Mouse (Mus musculus) layer of hippocampus, postnatal 14 days (tissue): Measurements from ENCODE around the gene Vps37d. TPM values are rescaled to one million over a fixed set of nuclear protein-coding genes. Genes with fewer than 3 reads are reported as not detected.
A peak's percentile ranks its signal among the peaks of the same experiment; 100 is the strongest.
"Not testable (repeated sequence)": the region's sequence is repeated elsewhere in the genome, so short reads cannot be mapped to it uniquely, and the experiment has no call there.

Experiments
- DNase-seq, 2 experiments: peaks; one replicate each; pipeline ENCODE4 v3.0.0; 2021 to 2022; ENCODE audit warnings: low spot score in 2 of 2, mixed read lengths in 1 of 2
- total RNA-seq, 2 experiments: library from RNA; stranded (reverse); gene quantifications; 2 replicates each; pipeline ENCODE4 v1.2.3; 2021

Gene Vps37d
- total RNA-seq, 2 experiments from 2014 or later = 27.5 to 28.2 TPM

DNA sequence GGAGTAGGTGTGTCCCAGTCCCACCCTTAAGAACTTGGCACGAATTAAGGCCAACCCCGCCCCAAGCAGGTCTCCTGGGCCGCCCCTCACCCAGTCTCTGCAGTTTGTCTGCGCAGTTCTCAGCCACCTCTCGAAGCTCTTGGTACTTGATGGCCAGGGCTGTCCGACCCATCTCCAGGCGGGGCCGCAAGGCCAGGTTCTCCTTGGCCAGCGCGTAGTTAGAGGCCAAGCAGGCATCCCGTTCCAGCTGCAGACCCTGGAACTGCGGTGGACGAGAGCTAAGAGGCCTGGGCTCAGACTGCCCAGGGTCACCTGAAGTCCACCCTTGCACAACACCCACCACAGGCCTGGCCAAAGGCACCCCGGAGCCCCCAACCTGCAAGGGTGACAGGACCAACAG lies 1.7 kb downstream of the Vps37d start:
- DNase-seq = no peak

DNA sequence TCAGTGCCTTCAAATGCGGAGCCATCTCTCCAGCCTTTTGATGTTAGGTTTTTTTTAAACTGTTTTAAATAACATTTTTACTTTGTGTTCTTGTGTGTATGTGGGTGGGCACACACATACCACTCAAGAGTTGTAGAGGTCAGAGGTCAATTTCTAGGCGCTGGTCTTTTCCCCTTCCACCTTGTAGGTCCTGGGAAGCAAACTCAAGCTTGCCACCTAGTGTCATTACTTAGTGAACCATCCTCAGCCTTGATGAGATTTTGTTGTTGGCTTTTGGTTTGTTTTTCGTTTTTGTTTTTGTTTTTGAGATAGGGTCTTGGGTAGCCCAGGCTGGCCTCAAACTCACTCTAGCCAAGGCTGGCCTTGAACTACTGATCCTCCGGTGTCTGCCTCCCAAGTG lies 2.4 kb downstream of the Vps37d start:
- no peak for DNase-seq

DNA sequence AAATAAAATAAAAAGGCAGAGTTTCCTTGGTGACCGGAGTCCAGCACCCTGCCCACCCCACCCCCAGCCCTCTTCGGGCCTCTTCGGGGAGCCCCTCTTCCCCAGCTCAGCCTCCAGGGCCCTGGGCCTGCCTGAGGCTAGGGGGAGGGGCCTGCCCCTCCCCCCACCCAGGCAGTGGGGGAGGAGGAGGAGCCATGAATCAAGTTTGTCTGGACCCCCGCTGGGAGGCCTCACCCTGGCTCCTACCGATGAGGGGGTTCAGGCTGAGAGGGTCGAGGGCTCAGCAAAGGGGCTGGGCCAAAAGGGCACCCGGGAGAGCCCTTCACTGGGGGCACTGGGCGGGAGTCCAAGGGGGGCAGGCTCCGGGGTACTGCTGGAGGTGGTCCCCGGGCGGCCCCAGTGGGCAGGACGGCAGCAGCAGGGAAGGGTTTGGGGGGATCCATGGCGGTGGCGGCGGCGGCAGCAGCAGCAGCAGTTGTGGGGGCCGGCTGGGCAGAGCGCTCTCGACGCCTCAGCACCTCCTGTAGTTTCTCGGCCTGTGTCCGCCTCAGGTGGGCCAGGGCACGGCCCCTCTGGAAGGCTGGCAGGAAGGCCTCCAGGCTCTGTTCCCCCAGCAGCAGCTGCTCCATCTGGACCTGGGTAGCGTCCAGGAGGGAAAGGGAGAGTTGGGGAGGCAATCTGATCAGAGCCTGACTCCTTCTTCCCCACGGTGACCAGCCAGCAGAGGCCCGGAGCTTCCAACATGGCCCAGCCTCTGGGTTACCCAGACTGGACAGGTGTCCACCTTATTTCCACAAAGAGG lies 4.5 kb downstream of the Vps37d start:
- no peak for DNase-seq

DNA sequence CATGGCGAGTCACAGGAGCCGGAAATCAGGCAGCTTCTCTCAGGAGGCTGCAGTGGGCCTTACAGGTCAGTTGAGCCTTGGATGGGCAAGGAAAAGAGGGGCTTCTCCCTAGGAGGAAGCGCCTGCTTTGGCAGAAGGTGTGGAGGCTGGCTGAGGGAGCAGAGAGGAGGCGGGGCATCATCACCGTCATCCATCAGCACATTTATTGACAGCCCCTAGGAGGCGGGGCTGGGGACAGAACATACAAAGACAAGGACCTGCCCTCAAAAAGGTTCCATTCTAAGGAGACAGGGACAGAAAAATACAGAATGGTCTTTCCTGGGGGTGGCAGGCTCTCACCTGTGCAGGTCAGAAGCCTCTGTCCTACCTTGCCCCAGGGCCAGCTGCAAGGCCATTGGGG lies 5.3 kb downstream of the Vps37d start:
- DNase-seq = no peak

DNA sequence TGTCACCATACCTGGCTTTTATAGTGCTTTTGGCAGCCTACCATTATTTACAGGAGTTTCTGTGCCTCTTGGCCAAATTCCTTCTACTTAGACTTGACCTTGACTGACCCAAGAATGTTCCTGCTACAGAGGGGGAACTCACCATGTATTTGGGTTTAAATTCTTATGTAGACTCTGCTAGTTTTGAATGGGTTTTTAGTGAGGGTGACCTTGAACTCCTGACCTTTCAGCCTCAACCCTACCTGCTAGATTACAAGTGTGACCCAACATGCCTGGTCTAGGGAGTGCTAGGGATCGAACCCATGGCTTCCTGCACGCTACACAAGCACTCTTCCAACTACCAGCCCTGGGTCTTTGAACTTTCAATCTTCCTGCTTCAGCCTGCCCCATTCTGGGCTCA lies 6.0 kb downstream of the Vps37d start:
- DNase-seq = no peak

DNA sequence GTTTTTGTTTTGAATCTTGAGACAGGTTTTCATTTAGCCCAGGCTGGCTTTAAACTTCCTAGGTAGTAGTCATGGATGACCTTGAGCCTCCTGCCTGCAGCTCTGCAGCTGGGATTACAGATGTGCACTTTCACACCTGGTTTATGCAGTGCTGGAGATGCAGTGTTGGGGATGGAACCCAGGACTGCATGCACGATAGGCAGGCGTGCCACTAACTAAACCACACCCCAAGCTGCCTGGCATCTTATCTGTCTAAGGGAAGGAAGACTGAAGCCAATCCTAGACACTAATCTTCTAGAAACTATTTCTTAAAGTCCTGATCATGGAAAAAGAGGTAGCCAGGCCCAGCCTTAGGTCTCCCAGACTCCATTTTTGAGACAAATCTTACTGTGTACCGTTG lies 7.6 kb downstream of the Vps37d start:
- no peak for DNase-seq

DNA sequence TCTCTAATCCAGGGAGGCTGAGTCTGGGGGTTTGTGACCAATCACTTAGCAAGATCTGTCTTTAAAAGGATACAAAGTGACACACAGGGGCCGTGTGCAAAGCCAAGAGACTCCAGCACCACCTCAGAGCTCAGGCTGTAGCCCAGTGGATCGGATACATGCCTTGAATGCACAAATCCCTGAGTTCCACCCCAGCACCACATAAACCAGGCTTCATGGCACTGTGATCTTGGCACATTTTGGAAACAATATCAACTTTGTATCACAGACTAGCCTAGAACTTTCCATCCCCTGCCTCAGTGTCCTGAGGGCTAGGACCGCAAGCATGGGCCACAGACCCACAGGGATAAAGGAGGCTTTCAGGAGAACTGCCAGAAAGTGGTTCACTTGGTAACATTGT lies 12.1 kb downstream of the Vps37d start:
- DNase-seq = no peak

DNA sequence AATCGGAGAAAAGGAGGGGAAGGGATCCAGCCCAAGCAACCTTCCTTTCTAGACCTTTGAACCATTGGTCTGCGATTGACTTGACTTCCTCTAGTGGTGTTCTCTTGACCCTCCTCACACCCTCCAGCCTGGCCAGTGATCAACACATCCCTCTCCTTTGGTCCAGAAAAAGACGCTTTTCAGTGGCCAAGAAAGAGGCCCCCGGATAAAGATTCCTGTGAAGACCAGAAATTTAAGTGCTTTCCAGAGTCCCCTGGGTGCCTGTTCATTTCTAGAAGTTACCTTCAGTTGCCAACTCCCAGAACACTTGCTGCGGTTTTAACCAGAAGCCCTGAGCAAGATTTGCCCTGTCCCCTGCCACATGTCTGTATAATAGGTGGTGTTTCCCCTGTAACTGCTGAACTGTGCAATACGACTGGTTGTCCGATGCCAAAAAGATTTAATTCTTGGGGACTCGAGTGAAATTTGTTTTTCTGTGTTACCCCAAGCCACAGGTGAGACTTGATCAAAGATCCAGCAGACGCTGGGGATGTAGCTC lies 13.1 kb downstream of the Vps37d start, which contains the start of gene Bud23:
TSS of gene Bud23 (minus strand) at position 51 of the 538 bp plus-strand sequence.
- not testable (repeated sequence) for DNase-seq

DNA sequence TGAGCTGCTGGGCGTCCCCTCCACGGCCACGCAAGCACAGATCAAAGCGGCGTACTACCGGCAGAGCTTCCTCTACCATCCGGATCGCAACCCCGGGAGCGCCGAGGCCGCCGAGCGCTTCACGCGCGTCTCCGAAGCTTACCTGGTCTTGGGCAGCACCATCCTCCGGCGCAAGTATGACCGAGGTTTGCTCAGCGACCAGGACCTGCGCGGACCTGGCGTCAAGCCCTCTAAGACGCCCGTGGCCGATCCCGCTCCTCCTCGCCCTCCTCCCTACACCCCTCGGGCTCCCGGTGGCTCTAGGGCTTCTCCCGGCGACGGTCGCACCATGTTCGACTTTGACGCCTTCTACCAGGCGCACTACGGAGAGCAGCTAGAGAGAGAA lies 13.7 kb downstream of the Vps37d start:
- DNase-seq = no peak

DNA sequence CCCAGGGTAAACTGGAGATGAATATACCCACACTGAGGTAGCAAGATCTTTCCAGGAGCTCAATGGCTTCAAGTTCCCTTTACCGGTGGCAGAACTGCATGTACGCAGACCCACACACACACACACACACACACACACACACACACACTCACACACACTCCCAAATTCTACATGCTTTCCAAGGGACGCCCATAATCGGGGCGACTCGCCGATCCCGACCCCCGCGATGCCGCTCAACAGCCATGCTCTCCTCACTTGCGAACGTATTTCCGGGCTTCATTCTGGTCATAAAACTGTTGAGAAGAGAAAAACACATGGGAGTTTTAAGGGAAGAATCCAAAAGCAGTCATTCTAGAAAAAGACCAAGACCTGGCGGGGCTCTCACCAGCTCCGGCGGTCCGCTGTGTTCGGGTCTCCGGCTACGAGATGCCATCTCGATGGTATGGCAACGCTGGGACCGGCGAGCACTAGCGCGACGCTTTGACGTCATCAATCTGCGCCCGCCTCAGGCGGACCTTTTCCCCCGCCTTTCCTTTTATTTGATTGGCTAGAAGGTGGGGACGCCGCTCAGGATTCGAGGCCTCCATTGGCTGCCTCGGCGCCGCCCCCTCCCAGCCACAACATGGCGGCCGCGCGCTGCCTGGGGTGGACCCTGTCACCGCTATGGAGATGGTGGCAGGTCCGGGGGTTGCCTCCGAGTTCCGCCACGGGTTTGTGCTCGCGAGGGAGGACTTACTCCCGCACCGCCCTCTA lies 14.3 kb downstream of the Vps37d start, which contains the start of gene Dnajc30:
TSS of gene Dnajc30 (plus strand) at position 574 of the 753 bp plus-strand sequence.
- peak; percentile 97 to 98 for DNase-seq

DNA sequence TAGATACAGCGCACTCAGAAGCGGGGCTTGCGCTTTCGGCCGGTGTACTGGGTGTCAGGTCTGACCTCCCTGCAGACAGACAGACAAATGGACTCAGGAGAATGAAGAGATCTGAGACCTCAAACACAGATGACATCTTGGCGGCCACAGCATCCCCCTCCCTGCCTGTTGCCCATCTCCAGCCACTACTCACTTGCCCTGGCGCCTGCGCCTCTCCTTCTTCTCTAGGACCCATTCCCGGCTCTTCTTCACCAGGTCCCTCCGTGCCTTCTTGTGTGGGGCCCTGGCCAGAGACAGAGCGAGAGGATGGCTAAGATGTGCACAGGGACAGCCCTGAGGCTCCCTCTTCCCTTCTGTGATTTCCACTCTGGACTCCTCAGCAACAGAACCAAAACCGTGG lies 24.7 kb downstream of the Vps37d start:
- DNase-seq = no peak

DNA sequence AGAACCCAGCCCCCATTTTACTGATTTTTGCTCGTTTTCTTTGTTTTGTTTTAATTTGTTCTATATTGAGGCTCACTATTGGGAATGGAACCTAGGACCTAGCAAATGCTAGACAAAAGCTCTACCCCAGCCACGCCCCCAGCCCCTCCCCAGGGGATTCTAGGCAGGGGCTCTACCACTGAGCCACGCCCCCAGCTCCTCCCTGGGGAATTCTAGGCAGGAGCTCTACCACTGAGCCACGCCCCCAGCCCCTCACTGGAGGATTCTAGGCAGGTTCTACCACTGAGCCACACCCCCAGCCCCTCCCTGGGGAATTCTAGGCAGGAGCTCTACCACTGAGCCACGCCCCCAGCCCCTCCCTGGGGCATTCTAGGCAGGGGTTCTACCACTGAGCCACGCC lies 28.8 kb downstream of the Vps37d start:
- not testable (repeated sequence) for DNase-seq

DNA sequence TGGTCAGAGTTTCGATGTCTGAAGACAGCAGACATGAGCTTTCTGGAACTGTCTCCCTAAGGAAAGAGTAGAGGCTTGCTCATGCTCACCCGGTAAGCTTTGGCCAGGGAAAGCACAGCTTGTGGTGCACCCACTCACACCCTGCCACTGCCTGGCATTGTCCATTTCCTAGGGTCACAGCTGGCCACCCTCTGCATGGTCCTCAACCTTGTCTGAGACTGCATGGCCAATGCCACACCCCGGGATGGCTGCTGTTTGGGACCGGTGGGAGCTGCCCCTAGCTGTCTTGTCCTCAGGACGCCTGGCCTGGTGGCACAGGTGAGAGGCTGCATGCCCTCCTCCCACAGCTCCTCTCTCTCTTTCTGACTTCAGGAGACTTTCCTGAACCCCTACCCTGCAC lies 29.5 kb downstream of the Vps37d start:
- DNase-seq = no peak

DNA sequence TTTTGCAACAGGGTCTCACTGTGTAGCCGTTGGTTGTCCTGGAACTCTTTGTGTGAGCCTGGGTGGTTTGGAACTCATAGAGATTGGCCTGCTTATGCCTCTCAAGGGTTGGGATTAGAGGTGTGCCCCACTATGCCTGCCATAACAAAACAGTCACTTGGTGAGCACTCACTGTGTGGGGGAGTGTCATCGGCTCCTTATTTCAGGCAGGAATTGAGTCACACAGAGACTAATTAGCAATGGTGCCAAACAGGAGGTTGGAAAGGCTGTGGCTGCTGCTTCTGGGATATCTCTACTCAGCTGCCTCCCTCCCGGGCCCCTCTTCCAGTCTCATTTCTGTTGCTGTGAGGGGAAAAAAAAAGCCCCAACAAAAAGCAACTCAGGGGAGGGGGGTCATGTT lies 33.5 kb downstream of the Vps37d start:
- no peak for DNase-seq

DNA sequence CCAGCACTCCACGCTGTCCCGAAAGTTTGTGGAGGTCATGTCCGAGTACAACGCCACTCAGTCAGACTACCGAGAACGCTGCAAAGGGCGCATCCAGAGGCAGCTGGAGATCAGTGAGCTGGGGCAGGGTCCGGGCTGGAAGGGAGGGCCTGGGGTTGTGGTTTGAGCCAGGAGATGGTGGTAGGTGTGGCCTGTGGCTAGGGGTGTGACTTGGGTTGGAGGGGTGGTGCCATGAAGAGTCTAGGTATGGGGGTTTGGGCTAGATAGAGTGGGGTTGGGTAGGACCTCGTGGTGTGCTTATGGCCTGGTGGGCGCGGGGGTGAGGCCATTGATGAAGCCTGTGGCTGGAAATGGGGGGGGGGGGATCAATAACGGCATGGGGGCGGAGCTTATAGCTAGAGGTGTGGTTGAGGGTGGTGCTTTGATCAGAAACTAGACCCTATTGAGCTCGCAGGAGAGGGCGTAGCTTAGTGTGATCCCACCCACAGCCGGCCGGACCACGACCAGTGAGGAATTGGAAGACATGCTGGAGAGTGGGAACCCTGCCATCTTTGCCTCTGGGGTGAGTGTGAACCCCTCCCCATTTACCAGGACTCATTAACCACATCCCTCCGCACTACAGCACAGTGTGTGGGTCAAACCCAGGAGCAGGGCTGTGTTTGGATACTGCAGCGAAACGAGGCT lies 35.8 kb downstream of the Vps37d start:
- DNase-seq = no peak

DNA sequence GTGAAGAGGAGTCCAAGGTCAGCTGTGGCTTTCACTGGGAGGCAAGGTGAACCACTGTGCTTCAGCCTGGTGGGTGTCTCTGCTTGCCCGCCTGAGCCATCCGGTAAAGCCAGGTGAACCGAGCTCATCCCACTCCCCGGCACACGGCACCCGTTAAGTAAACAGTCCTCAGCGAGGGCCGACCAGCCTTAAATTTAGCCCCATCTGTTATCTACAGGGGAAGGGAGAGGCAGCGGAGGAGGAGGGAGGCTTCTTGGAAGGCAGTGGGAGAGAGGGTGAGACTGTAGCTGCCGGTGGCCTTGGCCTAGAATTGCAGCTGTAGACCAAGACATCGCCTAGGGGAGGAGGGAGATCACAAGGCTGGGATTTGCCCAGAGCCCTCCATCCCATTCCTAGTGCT lies 37.3 kb downstream of the Vps37d start:
- DNase-seq = no peak

DNA sequence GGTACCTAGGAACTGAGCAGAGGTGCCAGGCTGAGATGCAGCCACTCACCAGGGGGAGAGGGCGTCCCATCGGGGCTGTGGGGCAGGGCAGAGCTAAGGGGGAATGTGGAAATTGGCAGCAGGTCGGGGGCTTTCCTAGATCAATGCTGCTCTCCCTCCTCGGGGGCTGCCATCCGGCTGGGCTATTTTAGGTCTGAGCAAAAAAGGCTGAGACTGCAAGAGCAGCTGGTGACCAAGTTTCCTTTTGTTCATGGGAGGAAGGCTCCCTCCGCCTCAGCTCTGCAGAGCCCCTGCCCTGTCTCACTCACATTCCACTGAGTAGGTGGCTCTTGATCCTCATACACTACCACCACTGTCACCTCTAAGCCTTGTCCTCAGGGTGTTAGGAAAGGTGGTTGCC lies 38.0 kb downstream of the Vps37d start:
- DNase-seq = no peak

DNA sequence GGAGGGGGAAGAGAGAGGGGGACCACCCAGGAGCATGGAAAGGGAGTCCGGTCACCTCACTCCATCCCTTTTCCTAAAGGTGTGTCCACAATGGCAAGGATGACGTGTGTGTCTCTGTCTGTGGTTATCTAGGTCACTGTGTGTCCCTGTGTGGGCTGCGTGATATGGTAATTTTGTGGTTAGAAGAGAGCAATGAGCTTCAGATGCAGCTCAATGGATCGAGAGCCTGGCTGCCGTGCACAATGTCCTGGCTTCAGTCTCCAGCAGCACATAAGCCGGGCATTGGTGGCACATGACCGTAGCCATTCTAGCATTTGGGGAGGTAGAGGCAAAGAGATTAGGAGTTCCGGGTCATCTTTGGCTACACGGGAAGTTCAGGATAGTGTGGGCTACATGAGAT lies 38.5 kb downstream of the Vps37d start:
- no peak for DNase-seq

DNA sequence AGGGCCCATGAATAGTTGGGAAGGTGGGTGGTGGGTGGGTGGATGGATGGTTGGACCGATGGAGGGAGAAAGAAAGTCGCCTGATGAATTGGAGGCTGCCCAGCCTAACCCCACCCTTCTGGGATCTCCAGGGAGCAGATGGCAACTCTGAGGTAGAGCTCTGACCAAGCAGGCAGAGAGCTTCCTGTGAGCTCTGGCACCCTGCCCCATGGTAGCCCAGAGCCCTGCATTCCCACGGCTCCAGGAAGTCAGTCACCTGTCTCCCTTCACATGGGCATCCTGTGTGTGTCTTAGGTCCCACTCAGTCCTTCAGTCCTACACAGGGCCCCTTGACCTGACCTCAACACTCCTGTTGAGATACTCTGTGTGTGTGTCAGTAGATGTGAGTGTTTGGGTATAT lies 40.1 kb downstream of the Vps37d start:
- DNase-seq = no peak

DNA sequence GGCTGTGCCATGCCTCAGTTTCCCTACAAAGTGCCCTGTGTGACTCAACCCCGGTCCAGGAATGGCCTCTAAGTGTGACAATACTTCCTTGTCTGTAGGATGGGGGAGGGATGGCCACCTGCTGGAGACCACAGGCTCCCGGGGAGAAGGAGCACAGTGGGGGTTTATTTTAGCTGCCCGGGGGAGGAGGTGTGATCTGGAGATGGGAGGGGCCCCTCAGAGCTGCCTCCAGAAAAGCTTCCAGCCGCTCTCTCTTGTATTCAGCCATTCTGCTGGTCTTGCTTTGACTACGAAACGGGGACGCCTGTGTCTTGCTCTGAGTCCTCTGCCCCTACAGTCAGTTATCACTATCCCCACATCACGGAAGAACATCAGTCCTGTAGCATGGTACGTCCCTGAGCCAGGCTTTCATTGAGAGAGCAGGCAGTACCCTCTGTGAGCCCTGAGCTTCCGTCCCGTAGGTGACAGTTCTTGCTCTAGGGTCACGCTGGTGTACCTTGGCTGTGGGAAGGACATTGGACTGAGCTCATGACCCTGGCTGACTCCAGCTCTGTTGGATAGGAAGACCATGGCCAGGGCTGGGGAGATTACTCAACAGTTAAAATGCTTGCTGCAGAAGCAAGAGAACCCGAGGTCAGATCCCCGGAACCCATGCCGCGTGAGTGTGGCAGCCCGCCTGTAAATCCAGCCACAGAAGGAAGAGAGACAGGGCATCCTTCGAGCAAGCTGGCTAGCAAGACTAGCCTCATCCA lies 42.3 kb downstream of the Vps37d start:
- DNase-seq = no peak

DNA sequence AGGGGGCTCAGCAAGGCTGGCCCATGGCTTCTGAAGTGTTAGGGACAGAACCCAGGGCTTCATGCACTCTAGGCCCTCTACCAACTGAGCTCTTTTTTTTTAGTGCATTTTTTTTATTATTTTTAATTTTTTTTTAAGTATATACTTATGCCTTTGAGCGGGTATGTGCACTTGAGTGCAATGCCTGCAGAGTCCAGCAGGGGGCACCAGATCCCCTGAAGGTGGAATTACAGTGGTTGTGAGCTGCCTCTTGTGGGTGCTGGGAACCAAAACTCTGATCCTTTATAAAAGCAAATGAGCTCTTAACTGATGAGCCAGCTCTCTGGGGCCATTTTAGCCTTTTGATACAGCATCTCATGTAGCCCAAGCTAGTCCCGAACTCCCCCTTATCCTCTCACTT lies 43.5 kb downstream of the Vps37d start:
- DNase-seq = no peak
